Mouse (Mus musculus): ENCODE measurements around the gene BC052040.

- TF ChIP-seq CTCF (conservative IDR thresholded peaks at IDR 0.05; ENCODE audit: low read length), result no peak
- TF ChIP-seq POU5F1 (IDR thresholded peaks at IDR 0.05; ENCODE audit: borderline replicate concordance, low read length), result no peak
- TF ChIP-seq NANOG (IDR thresholded peaks at IDR 0.05; ENCODE audit: borderline replicate concordance, low read length), result no peak
Measured at GRCm38 (mm10) chr2:115693841-115694240, 112.3 kb downstream of the BC052040 start.
